Mouse (Mus musculus): ENCODE results near the gene Gdpd5. TPM values are rescaled to one million over a fixed set of nuclear protein-coding genes. Genes with fewer than 3 reads are reported as not detected.
A peak's percentile ranks its signal among the peaks of the same experiment; 100 is the strongest.

The Gdpd5 gene
- total and polyA plus RNA-seq, 3 experiments: 0.16 to 0.49 TPM; not detected in 1

GRCm38 (mm10) chr7:99430246-99430645, 49.0 kb downstream of the Gdpd5 start:
- no peak for ATAC-seq (ENCODE audit: extremely low read depth, insufficient number of reproducible peaks, low FRiP score, poor library complexity, severe bottlenecking)
- no peak overlapping the region for H3K4me3 ChIP-seq (ENCODE audit: low read depth, low read length)
- DNase-seq (ENCODE audit: low spot score): no peak
- H3K4me1 ChIP-seq (ENCODE audit: insufficient read depth, low read depth, low read length): peaks cover 11% of the 10 kb centered on the region
- TF ChIP-seq TAL1 (conservative IDR thresholded peaks at IDR 0.05; ENCODE audit: low read depth, low read length) (no peak), CTCF (IDR thresholded peaks at IDR 0.05; ENCODE audit: low read depth, low read length) (no peak), POLR2AphosphoS5 (IDR thresholded peaks at IDR 0.05; ENCODE audit: insufficient replicate concordance, low read depth, low read length) (no peak), GATA1 (IDR thresholded peaks at IDR 0.05; ENCODE audit: borderline replicate concordance, low read length) (no peak), GATA2 (IDR thresholded peaks at IDR 0.05; ENCODE audit: borderline replicate concordance, low read depth, low read length) (no peak)
- H3K9me3 ChIP-seq (replicated peaks): no peaks in the 10 kb centered on the region
- peaks cover 29% of the 10 kb centered on the region for H3K27me3 ChIP-seq (ENCODE audit: insufficient read depth, low read length)
- H3K36me3 ChIP-seq (replicated peaks): no peaks in the 10 kb centered on the region

- TF ChIP-seq GATA1 (IDR thresholded peaks at IDR 0.05; ENCODE audit: borderline replicate concordance, low read length) (no peak), GATA2 (IDR thresholded peaks at IDR 0.05; ENCODE audit: borderline replicate concordance, low read depth, low read length) (no peak), POLR2AphosphoS5 (IDR thresholded peaks at IDR 0.05; ENCODE audit: insufficient replicate concordance, low read depth, low read length) (no peak)
- no peaks in the 10 kb centered on the region for H3K36me3 ChIP-seq (replicated peaks)
- ATAC-seq (ENCODE audit: extremely low read depth, insufficient number of reproducible peaks, low FRiP score, poor library complexity, severe bottlenecking) (no peak), DNase-seq (ENCODE audit: low spot score) (no peak)
- H3K4me3 ChIP-seq (ENCODE audit: low read depth, low read length): no peak overlapping the region
- H3K4me1 ChIP-seq (ENCODE audit: insufficient read depth, low read depth, low read length): peaks cover 13% of the 10 kb centered on the region
- H3K27me3 ChIP-seq (ENCODE audit: insufficient read depth, low read length): peaks cover 25% of the 10 kb centered on the region
- no peaks in the 10 kb centered on the region for H3K9me3 ChIP-seq (replicated peaks)
Measured at GRCm38 (mm10) chr7:99432248-99432647, 51.0 kb downstream of the Gdpd5 start.

- DNase-seq (ENCODE audit: low spot score): no peak
- TF ChIP-seq POLR2AphosphoS5 (IDR thresholded peaks at IDR 0.05; ENCODE audit: insufficient replicate concordance, low read depth, low read length): no peak
- TF ChIP-seq GATA2 (IDR thresholded peaks at IDR 0.05; ENCODE audit: borderline replicate concordance, low read depth, low read length): no peak
- Histone ChIP-seq H3K36me3 (replicated peaks) (no peaks in the 10 kb centered on the region), H3K9me3 (replicated peaks) (no peaks in the 10 kb centered on the region), H3K4me1 (ENCODE audit: insufficient read depth, low read depth, low read length) (peaks cover 13% of the 10 kb centered on the region), H3K4me3 (ENCODE audit: low read depth, low read length) (no peak overlapping the region), H3K27me3 (ENCODE audit: insufficient read depth, low read length) (peaks cover 25% of the 10 kb centered on the region)
- no peak for ATAC-seq (ENCODE audit: extremely low read depth, insufficient number of reproducible peaks, low FRiP score, poor library complexity, severe bottlenecking)
Measured at GRCm38 (mm10) chr7:99432863-99433262, 51.6 kb downstream of the Gdpd5 start.

- H3K4me3 ChIP-seq (ENCODE audit: low read depth, low read length): peak overlapping the region; percentile 47; the same call in 1 of the 2 replicates
- H3K27me3 ChIP-seq (ENCODE audit: insufficient read depth, low read length): peaks cover 23% of the 10 kb centered on the region
- H3K36me3 ChIP-seq (replicated peaks): no peaks in the 10 kb centered on the region
- TF ChIP-seq GATA1 (IDR thresholded peaks at IDR 0.05; ENCODE audit: borderline replicate concordance, low read length): no peak
- TF ChIP-seq CTCF (IDR thresholded peaks at IDR 0.05; ENCODE audit: low read depth, low read length): no peak
- peaks cover 13% of the 10 kb centered on the region for H3K4me1 ChIP-seq (ENCODE audit: insufficient read depth, low read depth, low read length)
- DNase-seq (ENCODE audit: low spot score): peak; percentile 52
- H3K9me3 ChIP-seq (replicated peaks): no peaks in the 10 kb centered on the region
- ATAC-seq (ENCODE audit: extremely low read depth, insufficient number of reproducible peaks, low FRiP score, poor library complexity, severe bottlenecking): peak; percentile 68
Measured at GRCm38 (mm10) chr7:99434672-99435250, 53.5 kb downstream of the Gdpd5 start.

- no peak for ATAC-seq (ENCODE audit: extremely low read depth, insufficient number of reproducible peaks, low FRiP score, poor library complexity, severe bottlenecking)
- H3K4me3 ChIP-seq (ENCODE audit: low read depth, low read length): no peak overlapping the region
- no peak for TF ChIP-seq CTCF (IDR thresholded peaks at IDR 0.05; ENCODE audit: low read depth, low read length)
- no peak for TF ChIP-seq POLR2AphosphoS5 (IDR thresholded peaks at IDR 0.05; ENCODE audit: insufficient replicate concordance, low read depth, low read length)
- TF ChIP-seq GATA1 (IDR thresholded peaks at IDR 0.05; ENCODE audit: borderline replicate concordance, low read length): no peak
- TF ChIP-seq GATA2 (IDR thresholded peaks at IDR 0.05; ENCODE audit: borderline replicate concordance, low read depth, low read length): no peak
- no peak for TF ChIP-seq TAL1 (conservative IDR thresholded peaks at IDR 0.05; ENCODE audit: low read depth, low read length)
- DNase-seq (ENCODE audit: low spot score): no peak
- H3K4me1 ChIP-seq (ENCODE audit: insufficient read depth, low read depth, low read length): peaks cover 13% of the 10 kb centered on the region
- no peaks in the 10 kb centered on the region for H3K9me3 ChIP-seq (replicated peaks)
- H3K36me3 ChIP-seq (replicated peaks): no peaks in the 10 kb centered on the region
- H3K27me3 ChIP-seq (ENCODE audit: insufficient read depth, low read length): peaks cover 27% of the 10 kb centered on the region
Measured at GRCm38 (mm10) chr7:99436530-99436929, 55.3 kb downstream of the Gdpd5 start.

- no peaks in the 10 kb centered on the region for H3K9me3 ChIP-seq (replicated peaks)
- no peaks in the 10 kb centered on the region for H3K36me3 ChIP-seq (replicated peaks)
- peaks cover 13% of the 10 kb centered on the region for H3K4me1 ChIP-seq (ENCODE audit: insufficient read depth, low read depth, low read length)
- DNase-seq (ENCODE audit: low spot score): no peak
- TF ChIP-seq GATA1 (IDR thresholded peaks at IDR 0.05; ENCODE audit: borderline replicate concordance, low read length): no peak
- TF ChIP-seq POLR2AphosphoS5 (IDR thresholded peaks at IDR 0.05; ENCODE audit: insufficient replicate concordance, low read depth, low read length): no peak
- peaks cover 35% of the 10 kb centered on the region for H3K27me3 ChIP-seq (ENCODE audit: insufficient read depth, low read length)
- no peak for ATAC-seq (ENCODE audit: extremely low read depth, insufficient number of reproducible peaks, low FRiP score, poor library complexity, severe bottlenecking)
- no peak overlapping the region for H3K4me3 ChIP-seq (ENCODE audit: low read depth, low read length)
Measured at GRCm38 (mm10) chr7:99438881-99439280, 57.7 kb downstream of the Gdpd5 start.

- H3K27me3 ChIP-seq (ENCODE audit: insufficient read depth, low read length): peaks cover 34% of the 10 kb centered on the region
- no peak for TF ChIP-seq GATA2 (IDR thresholded peaks at IDR 0.05; ENCODE audit: borderline replicate concordance, low read depth, low read length)
- TF ChIP-seq TAL1 (conservative IDR thresholded peaks at IDR 0.05; ENCODE audit: low read depth, low read length): no peak
- TF ChIP-seq CTCF (IDR thresholded peaks at IDR 0.05; ENCODE audit: low read depth, low read length): no peak
- no peaks in the 10 kb centered on the region for H3K9me3 ChIP-seq (replicated peaks)
- H3K36me3 ChIP-seq (replicated peaks): no peaks in the 10 kb centered on the region
- DNase-seq (ENCODE audit: low spot score) (no peak), ATAC-seq (ENCODE audit: extremely low read depth, insufficient number of reproducible peaks, low FRiP score, poor library complexity, severe bottlenecking) (no peak)
- no peak overlapping the region for H3K4me3 ChIP-seq (ENCODE audit: low read depth, low read length)
- H3K4me1 ChIP-seq (ENCODE audit: insufficient read depth, low read depth, low read length): no peaks in the 10 kb centered on the region; the same call in 1 of the 2 replicates
Measured at GRCm38 (mm10) chr7:99441534-99442072, 60.4 kb downstream of the Gdpd5 start.
